Mouse (Mus musculus) kidney, postnatal 0 days (tissue): ENCODE data around the gene Fam205a1. TPM values are rescaled to one million over a fixed set of nuclear protein-coding genes. Genes with fewer than 3 reads are reported as not detected.
"Not testable (repeated sequence)": the region's sequence is repeated elsewhere in the genome, so short reads cannot be mapped to it uniquely, and the experiment has no call there.

ENCODE experiments used
- ATAC-seq: fragments of 200-750 bp; cut with Nextera tagmentation; replicated peaks from 2 replicates; pipeline ENCODE4 v1.8.0; 2017; ENCODE audit warnings: low read depth, moderate number of reproducible peaks, moderate TSS enrichment, moderate library complexity; ENCODE audit not compliant: low FRiP score
- DNase-seq: peaks from one replicate; pipeline ENCODE4 v3.0.0-alpha.2; 2016; ENCODE audit warnings: low spot score
- H3K27ac ChIP-seq: fragments of 300-500 bp; sonication (generic); 2 replicates; pipeline ENCODE4 v1.5.1; 2014; ENCODE audit warnings: mild to moderate bottlenecking
- H3K27me3 ChIP-seq: fragments of 300-500 bp; sonication (generic); 2 replicates; pipeline ENCODE4 v1.6.1; 2014; ENCODE audit warnings: low read length, mixed read lengths; ENCODE audit not compliant: insufficient read depth
- H3K36me3 ChIP-seq: fragments of 300-500 bp; sonication (generic); 2 replicates; pipeline ENCODE4 v1.6.1; 2014; ENCODE audit warnings: low read length, mixed read lengths; ENCODE audit not compliant: insufficient read depth
- H3K4me1 ChIP-seq: fragments of 300-500 bp; sonication (generic); replicated peaks from 2 replicates; pipeline ENCODE4 v1.6.1; 2014; ENCODE audit warnings: antibody characterized with exemption, low read length, mixed read lengths; ENCODE audit not compliant: insufficient read depth
- H3K4me2 ChIP-seq: fragments of 300-500 bp; sonication (generic); 2 replicates; pipeline ENCODE4 v1.6.1; 2014; ENCODE audit warnings: mild to moderate bottlenecking, low read length, moderate library complexity, mixed read lengths
- H3K4me3 ChIP-seq: fragments of 300-500 bp; sonication (generic); replicated peaks from 2 replicates; pipeline ENCODE4 v1.5.1; 2014; ENCODE audit warnings: low read depth, low read length
- H3K9ac ChIP-seq: fragments of 300-500 bp; sonication (generic); 2 replicates; pipeline ENCODE4 v1.6.1; 2014; ENCODE audit warnings: low read depth, low read length
- H3K9me3 ChIP-seq: fragments of 300-500 bp; sonication (generic); replicated peaks from 2 replicates; pipeline ENCODE4 v1.6.1; 2016; ENCODE audit warnings: low read length, inconsistent platforms, mixed read lengths
- CTCF ChIP-seq: IDR thresholded peaks from 2 replicates; pipeline ENCODE4 v1.5.1; 2016; ENCODE audit warnings: antibody characterized with exemption, low read depth, mild to moderate bottlenecking, moderate library complexity
- WGBS: fragments of 180-500 bp; shearing (Covaris S2); extraction: QIAGEN DNeasy Blood & Tissue Kit; methylation state at CpG from one replicate; pipeline ENCODE4 v1.1.7; 2014; 5-methylcytosine and 5-hydroxymethylcytosine counted together
- polyA plus RNA-seq: library from polyadenylated mRNA; unstranded; fragments of >200 nt; fragmentation: Nextera tagmentation; extraction: Ambion mirVana; gene quantifications from 2 replicates; pipeline ENCODE4 v1.2.1, GENCODE M21; 2015

Gene Fam205a1
- polyA plus RNA-seq = 0.07 TPM in 1 of 2 replicates, not detected in the other

GRCm38 (mm10) chr4:42853788-42854187 is at the start of gene Fam205a1:
Fam205a1 (minus strand) TSS chr4:42853888.
- 100% methylated on average over 1 of the region's 1 CpGs for WGBS

GRCm38 (mm10) chr4:42902730-42903129 is 49.0 kb upstream of the Fam205a1 start:
- no peak overlapping the region for H3K27ac ChIP-seq
- H3K9me3 ChIP-seq = no peaks in the 10 kb centered on the region
- no peak for TF ChIP-seq CTCF
- no peaks in the 10 kb centered on the region for H3K36me3 ChIP-seq
- H3K4me2 ChIP-seq = no peak overlapping the region
- H3K4me1 ChIP-seq = no peaks in the 10 kb centered on the region
- no peaks in the 10 kb centered on the region for H3K27me3 ChIP-seq
- DNase-seq (no peak), ATAC-seq (no peak)
- H3K4me3 ChIP-seq = no peak overlapping the region
- 87% methylated on average over 5 of the region's 5 CpGs for WGBS
- no peak overlapping the region for H3K9ac ChIP-seq

More at GRCm38 (mm10) chr4:42853788-42854187, at the start of gene Fam205a1:
- not testable (repeated sequence) for ATAC-seq, H3K9ac ChIP-seq, H3K36me3 ChIP-seq, H3K4me3 ChIP-seq, H3K27ac ChIP-seq, H3K9me3 ChIP-seq, H3K27me3 ChIP-seq, H3K4me1 ChIP-seq, H3K4me2 ChIP-seq, DNase-seq

DNA sequence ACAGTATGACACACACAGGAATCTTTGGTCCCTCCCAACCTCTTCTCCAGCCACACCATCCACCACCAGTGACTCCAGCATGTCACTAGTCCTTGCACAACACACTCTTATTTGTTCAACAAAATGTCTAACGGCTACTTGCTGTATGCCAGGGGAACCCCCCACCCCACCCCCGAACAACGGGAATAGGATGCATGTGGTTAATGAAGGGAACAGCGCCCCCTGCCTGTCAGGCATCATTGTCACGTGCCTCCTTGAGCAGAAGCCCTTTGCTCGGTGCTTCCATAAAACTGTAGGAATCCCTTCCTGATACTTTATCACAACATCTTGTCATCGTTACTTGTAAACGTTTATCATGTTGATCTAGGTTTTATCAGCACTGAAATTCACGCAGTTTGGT is 48.5 kb upstream of the Fam205a1 start:
- Histone ChIP-seq H3K36me3 (no peaks in the 10 kb centered on the region), H3K4me3 (no peak overlapping the region), H3K4me2 (no peak overlapping the region), H3K27ac (no peak overlapping the region), H3K9me3 (no peaks in the 10 kb centered on the region), H3K4me1 (no peaks in the 10 kb centered on the region), H3K9ac (no peak overlapping the region), H3K27me3 (no peaks in the 10 kb centered on the region)
- TF ChIP-seq CTCF = peak; percentile 49; the same call in 1 of the 2 replicates
- ATAC-seq (no peak), DNase-seq (no peak)
- 54% methylated on average over 9 of the region's 9 CpGs for WGBS

- 70% methylated on average over 5 of the region's 5 CpGs for WGBS
- DNase-seq (no peak), ATAC-seq (no peak)
- no peak for TF ChIP-seq CTCF
- Histone ChIP-seq H3K4me1 (no peaks in the 10 kb centered on the region), H3K27me3 (no peaks in the 10 kb centered on the region), H3K36me3 (no peaks in the 10 kb centered on the region), H3K9me3 (no peaks in the 10 kb centered on the region), H3K27ac (no peak overlapping the region), H3K4me3 (no peak overlapping the region), H3K9ac (no peak overlapping the region), H3K4me2 (no peak overlapping the region)
Observed at GRCm38 (mm10) chr4:42900878-42901277, 47.2 kb upstream of the Fam205a1 start.

DNA sequence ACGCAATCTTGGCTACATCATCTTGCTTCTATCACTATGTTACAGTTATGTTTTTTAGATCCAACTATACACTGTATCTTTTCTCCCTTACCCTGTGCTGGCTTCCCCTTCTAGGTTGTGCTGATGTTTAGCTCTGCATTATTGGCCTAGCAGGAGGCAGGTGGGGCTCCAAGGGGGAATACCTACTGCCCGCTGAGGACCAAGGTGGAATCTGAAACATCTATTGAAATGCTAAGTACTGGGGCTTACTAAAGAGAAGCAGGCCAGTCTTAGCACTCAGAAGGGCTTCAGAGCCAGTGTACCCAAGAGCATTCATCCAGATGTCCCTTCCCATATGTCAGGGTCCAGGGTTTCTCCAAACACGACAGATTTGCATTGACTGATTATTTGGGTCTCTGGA is 45.2 kb upstream of the Fam205a1 start:
- ATAC-seq = no peak
- no peak overlapping the region for H3K4me3 ChIP-seq
- 46% methylated on average over 3 of the region's 3 CpGs for WGBS
- TF ChIP-seq CTCF = no peak
- H3K4me2 ChIP-seq = no peak overlapping the region
- H3K9me3 ChIP-seq = no peaks in the 10 kb centered on the region
- H3K4me1 ChIP-seq = no peaks in the 10 kb centered on the region
- no peak overlapping the region for H3K27ac ChIP-seq
- no peak for DNase-seq
- no peaks in the 10 kb centered on the region for H3K36me3 ChIP-seq
- no peaks in the 10 kb centered on the region for H3K27me3 ChIP-seq
- no peak overlapping the region for H3K9ac ChIP-seq

DNA sequence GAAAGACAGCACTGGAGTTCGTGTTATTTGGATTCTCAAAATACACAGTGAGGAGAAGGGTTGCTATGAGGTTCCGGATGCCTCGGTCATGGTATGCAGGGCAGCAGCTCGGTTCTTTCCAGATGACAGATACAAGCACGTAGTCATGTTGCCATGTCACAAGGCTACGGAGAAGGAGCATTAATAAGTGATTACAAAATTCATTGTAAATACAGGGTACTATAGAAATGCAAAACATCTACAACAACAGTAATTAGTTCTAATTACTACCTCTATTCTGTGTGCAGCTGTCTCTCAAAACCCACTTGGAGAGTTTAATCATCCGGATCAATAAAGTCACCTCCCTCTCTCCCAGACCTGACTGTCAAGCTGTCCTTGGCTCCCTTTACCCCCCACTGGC is 41.4 kb upstream of the Fam205a1 start:
- no peak overlapping the region for H3K4me3 ChIP-seq
- WGBS = 67% methylated on average over 7 of the region's 7 CpGs
- no peak for DNase-seq
- H3K27me3 ChIP-seq = no peaks in the 10 kb centered on the region
- no peak for TF ChIP-seq CTCF
- H3K9me3 ChIP-seq = no peaks in the 10 kb centered on the region
- H3K27ac ChIP-seq = no peak overlapping the region
- no peaks in the 10 kb centered on the region for H3K36me3 ChIP-seq
- H3K9ac ChIP-seq = no peak overlapping the region
- H3K4me2 ChIP-seq = no peak overlapping the region
- ATAC-seq = no peak
- no peaks in the 10 kb centered on the region for H3K4me1 ChIP-seq

DNA sequence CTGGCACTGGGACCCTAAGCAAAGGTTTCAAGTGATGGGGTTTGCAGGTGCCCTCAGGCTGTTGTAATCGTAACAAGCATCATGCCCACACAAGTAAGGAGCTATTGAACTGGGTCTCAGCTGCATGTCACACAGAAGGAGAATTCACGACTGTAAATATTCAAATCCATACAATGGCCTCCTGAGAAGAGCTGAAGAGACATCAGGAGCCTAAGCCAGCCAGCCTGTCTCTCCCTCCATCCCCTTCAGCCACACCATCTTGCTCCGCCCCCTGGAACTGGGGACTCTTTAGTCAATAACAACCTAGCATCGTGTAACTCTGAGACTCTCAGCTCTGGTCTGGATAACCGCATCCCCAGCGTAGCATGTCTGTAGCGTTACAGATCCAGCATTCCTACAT is 37.5 kb upstream of the Fam205a1 start:
- Histone ChIP-seq H3K4me3 (no peak overlapping the region), H3K27ac (no peak overlapping the region), H3K9ac (no peak overlapping the region), H3K4me1 (no peaks in the 10 kb centered on the region), H3K4me2 (no peak overlapping the region), H3K36me3 (no peaks in the 10 kb centered on the region), H3K27me3 (no peaks in the 10 kb centered on the region), H3K9me3 (no peaks in the 10 kb centered on the region)
- DNase-seq = no peak
- WGBS = 64% methylated on average over 7 of the region's 7 CpGs
- no peak for ATAC-seq
- no peak for TF ChIP-seq CTCF
